In genomic region chr3:126324872-126325498, GRCm38 (mm10) we compare ENCODE assay signal across 16 mouse cellular contexts. TPM values are rescaled to one million over a fixed set of nuclear protein-coding genes. Genes with fewer than 3 reads are reported as not detected.
DNase-seq lines count a peak whose midpoint lies in the region; ATAC-seq and TF ChIP-seq lines count a peak whose summit lies in the region.
"Had no signal": no experiment of that assay in that cellular context is flagged by ENCODE, and none has a peak within 500 bp of the region (broad histone marks: within the 10 kb centered on the region; RNA-seq: fewer than 3 reads in every experiment).

No protein-coding gene starts in this region.

- no peak overlapping the region for H3K4me3 ChIP-seq in neural tube, embryonic 11.5 days (ENCODE audit: low read depth, low read length)
- H3K4me3 ChIP-seq in neural tube, embryonic 15.5 days (replicated peaks): no peak overlapping the region
- no peak overlapping the region for H3K4me3 ChIP-seq in midbrain, postnatal 0 days (ENCODE audit: low read depth, low read length)
- H3K4me3 ChIP-seq: embryonic facial prominence, embryonic 15.5 days; limb, embryonic 15.5 days had no signal

- no peaks in the 10 kb centered on the region for H3K36me3 ChIP-seq in neural tube, embryonic 11.5 days (ENCODE audit: control insufficient read depth, insufficient read depth, low read length)
- H3K36me3 ChIP-seq in neural tube, embryonic 15.5 days: no peaks in the 10 kb centered on the region
- H3K36me3 ChIP-seq in midbrain, postnatal 0 days (ENCODE audit: insufficient read depth, low read length): no peaks in the 10 kb centered on the region
- H3K36me3 ChIP-seq: embryonic facial prominence, embryonic 15.5 days; limb, embryonic 15.5 days had no signal

- H3K9ac ChIP-seq in neural tube, embryonic 11.5 days (ENCODE audit: low read length): no peak overlapping the region
- no peak overlapping the region for H3K9ac ChIP-seq in neural tube, embryonic 15.5 days (replicated peaks)
- H3K9ac ChIP-seq in midbrain, postnatal 0 days (replicated peaks; ENCODE audit: low read length, poor library complexity, severe bottlenecking): no peak overlapping the region
- H3K9ac ChIP-seq: embryonic facial prominence, embryonic 15.5 days; limb, embryonic 15.5 days; liver, postnatal 0 days had no signal

- TF ChIP-seq CTCF in midbrain, postnatal 0 days (IDR thresholded peaks at IDR 0.05): no peak

- H3K4me1 ChIP-seq in neural tube, embryonic 11.5 days (ENCODE audit: control insufficient read depth, insufficient read depth, low read length): no peaks in the 10 kb centered on the region
- H3K4me1 ChIP-seq in neural tube, embryonic 15.5 days: 0 out of 2 replicates have a peak, but pooled peaks cover 3% of the 10 kb centered on the region
- H3K4me1 ChIP-seq in midbrain, postnatal 0 days (ENCODE audit: insufficient read depth, low read length): no peaks in the 10 kb centered on the region
- H3K4me1 ChIP-seq: embryonic facial prominence, embryonic 15.5 days; limb, embryonic 15.5 days had no signal

- H3K27me3 ChIP-seq in neural tube, embryonic 11.5 days (ENCODE audit: control insufficient read depth, insufficient read depth, low read length): no peaks in the 10 kb centered on the region
- H3K27me3 ChIP-seq in neural tube, embryonic 15.5 days (replicated peaks): no peaks in the 10 kb centered on the region
- no peaks in the 10 kb centered on the region for H3K27me3 ChIP-seq in midbrain, postnatal 0 days (ENCODE audit: insufficient read depth, low read length)
- H3K27me3 ChIP-seq: embryonic facial prominence, embryonic 15.5 days; limb, embryonic 15.5 days had no signal

- H3K27ac ChIP-seq in neural tube, embryonic 11.5 days (ENCODE audit: low read depth, low read length): no peak overlapping the region
- H3K27ac ChIP-seq in neural tube, embryonic 15.5 days (replicated peaks): no peak overlapping the region
- no peak overlapping the region for H3K27ac ChIP-seq in midbrain, postnatal 0 days (ENCODE audit: low read depth, low read length)
- H3K27ac ChIP-seq: embryonic facial prominence, embryonic 15.5 days; limb, embryonic 15.5 days had no signal

- no peaks in the 10 kb centered on the region for H3K9me3 ChIP-seq in neural tube, embryonic 11.5 days (ENCODE audit: control insufficient read depth, low read length)
- H3K9me3 ChIP-seq in neural tube, embryonic 15.5 days (replicated peaks): no peaks in the 10 kb centered on the region
- no peaks in the 10 kb centered on the region for H3K9me3 ChIP-seq in midbrain, postnatal 0 days (ENCODE audit: low read length)
- H3K9me3 ChIP-seq: embryonic facial prominence, embryonic 15.5 days; limb, embryonic 15.5 days had no signal

- H3K4me2 ChIP-seq in neural tube, embryonic 11.5 days (ENCODE audit: low read depth): no peak overlapping the region
- H3K4me2 ChIP-seq in neural tube, embryonic 15.5 days: no peak overlapping the region
- no peak overlapping the region for H3K4me2 ChIP-seq in midbrain, postnatal 0 days (ENCODE audit: low read depth, low read length, poor library complexity, severe bottlenecking)
- H3K4me2 ChIP-seq: embryonic facial prominence, embryonic 15.5 days; limb, embryonic 15.5 days had no signal

- intact Hi-C loops in heart, postnatal 10 days (cut with DNase I): no loop called here

- WGBS in neural tube, embryonic 11.5 days: 41% methylated on average over 4 of the region's 4 CpGs
- 37% methylated on average over 4 of the region's 4 CpGs for WGBS in neural tube, embryonic 15.5 days
- 15% methylated on average over 4 of the region's 4 CpGs for WGBS in midbrain, postnatal 0 days

- ATAC-seq in neural tube, embryonic 11.5 days (ENCODE audit: insufficient read depth, low FRiP score, low TSS enrichment): no peak
- ATAC-seq in neural tube, embryonic 15.5 days (ENCODE audit: low FRiP score): no peak
- no peak for ATAC-seq in midbrain, postnatal 0 days (ENCODE audit: low FRiP score)
- ATAC-seq: liver, postnatal 0 days had no signal

- DNase-seq in cerebellum, adult 9-10 months: peak; percentile 0
- DNase-seq in cerebellum, postnatal 25 days: no peak
- DNase-seq in heart, postnatal 10 days: peak; percentile 5
- DNase-seq in heart, adult 11 months: no peak
- peak; percentile 11 for DNase-seq in neural tube, embryonic 11.5 days (ENCODE audit: low spot score)
- DNase-seq in midbrain, postnatal 0 days (ENCODE audit: low spot score): peak; percentile 13
- DNase-seq in frontal cortex, postnatal 36 days (ENCODE audit: low spot score in 2 of 2): no peak
- DNase-seq: adrenal gland, postnatal 10 days; cerebellum, adult 9-11 months; liver, postnatal 0 days; lung, postnatal 4 days; thymus, postnatal 14 days had no signal

RNA-seq across cellular contexts. Expression of gene Arsj, which starts 38.5 kb away (rescaled TPM):
- 1 to 10 TPM; 1.4 to 1.8 TPM for total RNA-seq in heart, postnatal 10 days (2021)
- 0.09 and 0.20 TPM in 2 replicates for polyA plus RNA-seq in neural tube, embryonic 11.5 days (2014; fragmentation: Nextera tagmentation; extraction: Ambion mirVana)
- 0.73 and 1.1 TPM in 2 replicates for polyA plus RNA-seq in neural tube, embryonic 15.5 days (2015; fragmentation: Nextera tagmentation; extraction: Ambion mirVana)
- total RNA-seq in midbrain, postnatal 0 days (2014; rRNA removed): 0.90 and 1.2 TPM in 2 replicates
- 0.47 and 0.71 TPM in 2 replicates for polyA plus RNA-seq in midbrain, postnatal 0 days (2015; fragmentation: Nextera tagmentation; extraction: Ambion mirVana)
- total RNA-seq: monocyte, adult 5-6 weeks had no signal
- polyA plus RNA-seq: liver, postnatal 0 days had no signal

Comparison
In these comparisons a context has a peak if more than half of its experiments do, and no peak if none do; other contexts are left out.
1. DNase-seq: peak in cerebellum, adult 9-10 months (single experiment), heart, postnatal 10 days (2 of 2), neural tube, embryonic 11.5 days (single experiment) and midbrain, postnatal 0 days (single experiment); none in cerebellum, postnatal 25 days (0 of 2), heart, adult 11 months (single experiment) and frontal cortex, postnatal 36 days (0 of 2).